Mouse (Mus musculus) adrenal gland, postnatal 25 days (tissue): Measurements from ENCODE around the gene Cnnm3. TPM values are rescaled to one million over a fixed set of nuclear protein-coding genes. Genes with fewer than 3 reads are reported as not detected.
"Not testable (repeated sequence)": the region's sequence is repeated elsewhere in the genome, so short reads cannot be mapped to it uniquely, and the experiment has no call there.

Experiments used
- DNase-seq: peaks from one replicate; pipeline ENCODE4 v3.0.0; 2021; ENCODE audit warnings: mixed read lengths
- total RNA-seq: library from RNA; stranded (reverse); gene quantifications from 2 replicates; pipeline ENCODE4 v1.2.3, GENCODE M21; 2021

Gene Cnnm3
- total RNA-seq, 1 experiment from 2014 or later: 53.2 TPM

- not testable (repeated sequence) for DNase-seq
Measured at GRCm38 (mm10) chr1:36536783-36537182, 25.1 kb downstream of the Cnnm3 start, which contains the start of gene Ankrd23. TSS of gene Ankrd23 (minus strand) at chr1:36536883.

- DNase-seq: no peak
Measured at GRCm38 (mm10) chr1:36538727-36539126, 27.1 kb downstream of the Cnnm3 start.

GRCm38 (mm10) chr1:36539186-36539585 lies 27.5 kb downstream of the Cnnm3 start, which contains the start of gene Gm42417:
TSS of gene Gm42417 (minus strand) at chr1:36539429.
- peak; percentile 88 for DNase-seq

- DNase-seq: no peak
Measured at GRCm38 (mm10) chr1:36540132-36540531, 28.5 kb downstream of the Cnnm3 start.

- DNase-seq: no peak
Measured at GRCm38 (mm10) chr1:36540807-36541206, 29.1 kb downstream of the Cnnm3 start.

- DNase-seq: no peak
Measured at GRCm38 (mm10) chr1:36541844-36542243, 30.2 kb downstream of the Cnnm3 start.

GRCm38 (mm10) chr1:36542925-36543324 lies 31.3 kb downstream of the Cnnm3 start:
- no peak for DNase-seq

- no peak for DNase-seq
Measured at GRCm38 (mm10) chr1:36545382-36545781, 33.7 kb downstream of the Cnnm3 start.

GRCm38 (mm10) chr1:36545845-36546600 lies 34.4 kb downstream of the Cnnm3 start:
- no peak for DNase-seq

- peak; percentile 96 for DNase-seq
Measured at GRCm38 (mm10) chr1:36546888-36547471, 35.3 kb downstream of the Cnnm3 start, which contains the start of gene Ankrd39. TSS of gene Ankrd39 (minus strand) at chr1:36547445.

- DNase-seq: no peak
Measured at GRCm38 (mm10) chr1:36547981-36548598, 36.4 kb downstream of the Cnnm3 start.

- DNase-seq: no peak
Measured at GRCm38 (mm10) chr1:36548771-36549170, 37.1 kb downstream of the Cnnm3 start.

- no peak for DNase-seq
Measured at GRCm38 (mm10) chr1:36549491-36549890, 37.8 kb downstream of the Cnnm3 start.

- DNase-seq: no peak
Measured at GRCm38 (mm10) chr1:36550075-36550863, 38.6 kb downstream of the Cnnm3 start.

- no peak for DNase-seq
Measured at GRCm38 (mm10) chr1:36551904-36552303, 40.2 kb downstream of the Cnnm3 start.

GRCm38 (mm10) chr1:36552506-36552905 lies 40.8 kb downstream of the Cnnm3 start:
- DNase-seq: no peak

- DNase-seq: no peak
Measured at GRCm38 (mm10) chr1:36554633-36555399, 43.1 kb downstream of the Cnnm3 start.

GRCm38 (mm10) chr1:36555798-36556395 lies 44.2 kb downstream of the Cnnm3 start:
- no peak for DNase-seq

- DNase-seq: peak; percentile 92
Measured at GRCm38 (mm10) chr1:36556553-36557456, 45.1 kb downstream of the Cnnm3 start.

GRCm38 (mm10) chr1:36557457-36558011 lies 45.9 kb downstream of the Cnnm3 start:
- peak; percentile 78 for DNase-seq
